Mouse (Mus musculus): ENCODE data around the gene Gm21992. TPM values are rescaled to one million over a fixed set of nuclear protein-coding genes. Genes with fewer than 3 reads are reported as not detected.

Gm21992 gene
- 20.9 and 24.4 TPM in 2 replicates for polyA plus RNA-seq (2014; fragmentation: Nextera tagmentation; extraction: Ambion mirVana)

- peak within 1 kb of the TSS; percentile 89 for H3K9ac ChIP-seq (ENCODE audit: low read length)
- H3K27ac ChIP-seq (replicated peaks in 1 of 2; ENCODE audit: control insufficient read depth in 1 of 2, insufficient read depth in 1 of 2, low read depth in 2 of 2, low read length in 2 of 2): peak within 1 kb of the TSS; percentile 92 to 97
- H3K36me3 ChIP-seq (ENCODE audit: control insufficient read depth, insufficient read depth, low read length): no peaks in the 10 kb centered on the region
- under 1% methylated on average over 83 of the region's 83 CpGs for WGBS
- no peaks in the 10 kb centered on the region for H3K27me3 ChIP-seq (ENCODE audit: control insufficient read depth, insufficient read depth, low read length)
- H3K4me1 ChIP-seq (ENCODE audit: control insufficient read depth in 2 of 2, insufficient read depth in 2 of 2, low read length in 2 of 2): peaks cover 7 to 22% of the 10 kb centered on the region in 2 experiments
- peak within 1 kb of the TSS; percentile 89 for H3K4me2 ChIP-seq (ENCODE audit: low read length)
- H3K4me3 ChIP-seq (ENCODE audit: control insufficient read depth in 1 of 2, insufficient read depth in 1 of 2, low read depth in 1 of 2, low read length in 2 of 2): peak within 1 kb of the TSS; percentile 75 to 87
- no peaks in the 10 kb centered on the region for H3K9me3 ChIP-seq (ENCODE audit: control insufficient read depth, low read length)
- ATAC-seq (ENCODE audit: insufficient number of reproducible peaks, insufficient read depth, low FRiP score, low read depth): peak; percentile 96
Observed at GRCm38 (mm10) chr19:4811063-4811908, at the start of gene Gm21992, which contains the start of gene Rbm14. TSS of gene Gm21992 (minus strand) at chr19:4811612. TSS of gene Rbm14 (minus strand) at chr19:4811634.

GRCm38 (mm10) chr19:4859081-4859480 is 47.7 kb upstream of the Gm21992 start:
- Histone ChIP-seq H3K27ac (replicated peaks in 1 of 2; ENCODE audit: control insufficient read depth in 1 of 2, insufficient read depth in 1 of 2, low read depth in 2 of 2, low read length in 2 of 2) (no peak overlapping the region), H3K36me3 (ENCODE audit: control insufficient read depth, insufficient read depth, low read length) (0 out of 2 replicates have a peak, but pooled peaks cover 5% of the 10 kb centered on the region), H3K9me3 (ENCODE audit: control insufficient read depth, low read length) (no peaks in the 10 kb centered on the region), H3K27me3 (ENCODE audit: control insufficient read depth, insufficient read depth, low read length) (no peaks in the 10 kb centered on the region), H3K4me2 (ENCODE audit: low read length) (no peak overlapping the region), H3K9ac (ENCODE audit: low read length) (no peak overlapping the region), H3K4me3 (ENCODE audit: control insufficient read depth in 1 of 2, insufficient read depth in 1 of 2, low read depth in 1 of 2, low read length in 2 of 2) (no peak overlapping the region), H3K4me1 (ENCODE audit: control insufficient read depth in 2 of 2, insufficient read depth in 2 of 2, low read length in 2 of 2) (peaks cover 3 to 6% of the 10 kb centered on the region in 2 experiments; a peak in 2 of 4 replicates)
- 37% methylated on average over 6 of the region's 6 CpGs for WGBS
- no peak for ATAC-seq (ENCODE audit: insufficient number of reproducible peaks, insufficient read depth, low FRiP score, low read depth)

GRCm38 (mm10) chr19:4855951-4856350 is 44.5 kb upstream of the Gm21992 start:
- Histone ChIP-seq H3K4me1 (ENCODE audit: control insufficient read depth in 2 of 2, insufficient read depth in 2 of 2, low read length in 2 of 2) (peaks cover 3 to 6% of the 10 kb centered on the region in 2 experiments; a peak in 2 of 4 replicates), H3K36me3 (ENCODE audit: control insufficient read depth, insufficient read depth, low read length) (no peaks in the 10 kb centered on the region), H3K27ac (replicated peaks in 1 of 2; ENCODE audit: control insufficient read depth in 1 of 2, insufficient read depth in 1 of 2, low read depth in 2 of 2, low read length in 2 of 2) (no peak overlapping the region), H3K9ac (ENCODE audit: low read length) (no peak overlapping the region), H3K4me2 (ENCODE audit: low read length) (peak overlapping the region; percentile 96; the same call in 1 of the 2 replicates), H3K27me3 (ENCODE audit: control insufficient read depth, insufficient read depth, low read length) (no peaks in the 10 kb centered on the region), H3K9me3 (ENCODE audit: control insufficient read depth, low read length) (no peaks in the 10 kb centered on the region), H3K4me3 (ENCODE audit: control insufficient read depth in 1 of 2, insufficient read depth in 1 of 2, low read depth in 1 of 2, low read length in 2 of 2) (peak overlapping the region in 1 of 2 experiments; percentile 65; a peak in 1 of 4 replicates)
- no peak for ATAC-seq (ENCODE audit: insufficient number of reproducible peaks, insufficient read depth, low FRiP score, low read depth)
- WGBS: 79% methylated on average over 4 of the region's 4 CpGs

GRCm38 (mm10) chr19:4855470-4855820 is 44.0 kb upstream of the Gm21992 start:
- Histone ChIP-seq H3K9me3 (ENCODE audit: control insufficient read depth, low read length) (no peaks in the 10 kb centered on the region), H3K4me3 (ENCODE audit: control insufficient read depth in 1 of 2, insufficient read depth in 1 of 2, low read depth in 1 of 2, low read length in 2 of 2) (peak overlapping the region; percentile 65 to 91), H3K36me3 (ENCODE audit: control insufficient read depth, insufficient read depth, low read length) (no peaks in the 10 kb centered on the region), H3K4me1 (ENCODE audit: control insufficient read depth in 2 of 2, insufficient read depth in 2 of 2, low read length in 2 of 2) (peaks cover 3 to 6% of the 10 kb centered on the region in 2 experiments; a peak in 2 of 4 replicates), H3K27ac (replicated peaks in 1 of 2; ENCODE audit: control insufficient read depth in 1 of 2, insufficient read depth in 1 of 2, low read depth in 2 of 2, low read length in 2 of 2) (peak overlapping the region in 1 of 2 experiments; percentile 44; a peak in 1 of 4 replicates), H3K27me3 (ENCODE audit: control insufficient read depth, insufficient read depth, low read length) (no peaks in the 10 kb centered on the region), H3K4me2 (ENCODE audit: low read length) (peak overlapping the region; percentile 96), H3K9ac (ENCODE audit: low read length) (peak overlapping the region; percentile 80)
- WGBS: 4% methylated on average over 14 of the region's 14 CpGs
- peak; percentile 27; the same call in 1 of the 2 replicates for ATAC-seq (ENCODE audit: insufficient number of reproducible peaks, insufficient read depth, low FRiP score, low read depth)

GRCm38 (mm10) chr19:4854552-4855469 is 43.4 kb upstream of the Gm21992 start, which contains the start of gene Ctsf:
TSS of gene Ctsf (plus strand) at chr19:4855130.
- peak within 1 kb of the TSS; percentile 65 to 91 for H3K4me3 ChIP-seq (ENCODE audit: control insufficient read depth in 1 of 2, insufficient read depth in 1 of 2, low read depth in 1 of 2, low read length in 2 of 2)
- H3K27me3 ChIP-seq (ENCODE audit: control insufficient read depth, insufficient read depth, low read length): no peaks in the 10 kb centered on the region
- peak within 1 kb of the TSS; percentile 80 for H3K9ac ChIP-seq (ENCODE audit: low read length)
- H3K36me3 ChIP-seq (ENCODE audit: control insufficient read depth, insufficient read depth, low read length): no peaks in the 10 kb centered on the region
- peaks cover 3 to 6% of the 10 kb centered on the region in 2 experiments; a peak in 2 of 4 replicates for H3K4me1 ChIP-seq (ENCODE audit: control insufficient read depth in 2 of 2, insufficient read depth in 2 of 2, low read length in 2 of 2)
- peak within 1 kb of the TSS; percentile 96 for H3K4me2 ChIP-seq (ENCODE audit: low read length)
- peak within 1 kb of the TSS; percentile 44 to 57; a peak in 2 of 4 replicates for H3K27ac ChIP-seq (replicated peaks in 1 of 2; ENCODE audit: control insufficient read depth in 1 of 2, insufficient read depth in 1 of 2, low read depth in 2 of 2, low read length in 2 of 2)
- ATAC-seq (ENCODE audit: insufficient number of reproducible peaks, insufficient read depth, low FRiP score, low read depth): peak; percentile 82; the same call in 1 of the 2 replicates
- H3K9me3 ChIP-seq (ENCODE audit: control insufficient read depth, low read length): no peaks in the 10 kb centered on the region
- 3% methylated on average over 45 of the region's 45 CpGs for WGBS

GRCm38 (mm10) chr19:4850281-4850680 is 38.9 kb upstream of the Gm21992 start:
- Histone ChIP-seq H3K27ac (replicated peaks in 1 of 2; ENCODE audit: control insufficient read depth in 1 of 2, insufficient read depth in 1 of 2, low read depth in 2 of 2, low read length in 2 of 2) (no peak overlapping the region), H3K27me3 (ENCODE audit: control insufficient read depth, insufficient read depth, low read length) (no peaks in the 10 kb centered on the region; the same call in 1 of the 2 replicates), H3K9me3 (ENCODE audit: control insufficient read depth, low read length) (no peaks in the 10 kb centered on the region), H3K4me2 (ENCODE audit: low read length) (no peak overlapping the region), H3K4me3 (ENCODE audit: control insufficient read depth in 1 of 2, insufficient read depth in 1 of 2, low read depth in 1 of 2, low read length in 2 of 2) (no peak overlapping the region), H3K4me1 (ENCODE audit: control insufficient read depth in 2 of 2, insufficient read depth in 2 of 2, low read length in 2 of 2) (peaks cover under 1 to 3% of the 10 kb centered on the region in 2 experiments; a peak in 2 of 4 replicates), H3K9ac (ENCODE audit: low read length) (no peak overlapping the region), H3K36me3 (ENCODE audit: control insufficient read depth, insufficient read depth, low read length) (no peaks in the 10 kb centered on the region)
- WGBS: 38% methylated on average over 5 of the region's 5 CpGs
- ATAC-seq (ENCODE audit: insufficient number of reproducible peaks, insufficient read depth, low FRiP score, low read depth): no peak

GRCm38 (mm10) chr19:4849800-4850199 is 38.4 kb upstream of the Gm21992 start:
- no peaks in the 10 kb centered on the region for H3K9me3 ChIP-seq (ENCODE audit: control insufficient read depth, low read length)
- H3K9ac ChIP-seq (ENCODE audit: low read length): no peak overlapping the region
- H3K4me1 ChIP-seq (ENCODE audit: control insufficient read depth in 2 of 2, insufficient read depth in 2 of 2, low read length in 2 of 2): peaks cover 0 to 3% of the 10 kb centered on the region in 2 experiments; a peak in 1 of 4 replicates
- H3K4me3 ChIP-seq (ENCODE audit: control insufficient read depth in 1 of 2, insufficient read depth in 1 of 2, low read depth in 1 of 2, low read length in 2 of 2): no peak overlapping the region
- H3K27me3 ChIP-seq (ENCODE audit: control insufficient read depth, insufficient read depth, low read length): no peaks in the 10 kb centered on the region; the same call in 1 of the 2 replicates
- no peak overlapping the region for H3K4me2 ChIP-seq (ENCODE audit: low read length)
- no peak for ATAC-seq (ENCODE audit: insufficient number of reproducible peaks, insufficient read depth, low FRiP score, low read depth)
- no peak overlapping the region for H3K27ac ChIP-seq (replicated peaks in 1 of 2; ENCODE audit: control insufficient read depth in 1 of 2, insufficient read depth in 1 of 2, low read depth in 2 of 2, low read length in 2 of 2)
- 55% methylated on average over 4 of the region's 4 CpGs for WGBS
- H3K36me3 ChIP-seq (ENCODE audit: control insufficient read depth, insufficient read depth, low read length): no peaks in the 10 kb centered on the region

All from heart, embryonic 14.5 days (tissue).